Mouse (Mus musculus): Measurements from ENCODE around the gene 2310061I04Rik. TPM values are rescaled to one million over a fixed set of nuclear protein-coding genes. Genes with fewer than 3 reads are reported as not detected.

2310061I04Rik gene
- total RNA-seq (2015) (38.8 and 51.8 TPM in 2 replicates), total RNA-seq (2017) (4.5 and 7.5 TPM in 2 replicates)

- peak; percentile 72 for ATAC-seq (replicated peaks; ENCODE audit: poor library complexity)
These were observed at the start of gene 2310061I04Rik for GRCm38 (mm10) chr17:35896781-35897643. Gene 2310061I04Rik (minus strand): TSS chr17:35897431.

GRCm38 (mm10) chr17:35939941-35940340 is 42.7 kb upstream of the 2310061I04Rik start:
- no peak for ATAC-seq (replicated peaks; ENCODE audit: poor library complexity)

GRCm38 (mm10) chr17:35939108-35939507 is 41.9 kb upstream of the 2310061I04Rik start:
- ATAC-seq (replicated peaks; ENCODE audit: poor library complexity), result no peak

GRCm38 (mm10) chr17:35937700-35938348 is 40.6 kb upstream of the 2310061I04Rik start:
- peak; percentile 98 for ATAC-seq (replicated peaks; ENCODE audit: poor library complexity)

- ATAC-seq (replicated peaks; ENCODE audit: poor library complexity), result peak; percentile 64
These were observed 38.5 kb upstream of the 2310061I04Rik start for GRCm38 (mm10) chr17:35935763-35936162.

DNA sequence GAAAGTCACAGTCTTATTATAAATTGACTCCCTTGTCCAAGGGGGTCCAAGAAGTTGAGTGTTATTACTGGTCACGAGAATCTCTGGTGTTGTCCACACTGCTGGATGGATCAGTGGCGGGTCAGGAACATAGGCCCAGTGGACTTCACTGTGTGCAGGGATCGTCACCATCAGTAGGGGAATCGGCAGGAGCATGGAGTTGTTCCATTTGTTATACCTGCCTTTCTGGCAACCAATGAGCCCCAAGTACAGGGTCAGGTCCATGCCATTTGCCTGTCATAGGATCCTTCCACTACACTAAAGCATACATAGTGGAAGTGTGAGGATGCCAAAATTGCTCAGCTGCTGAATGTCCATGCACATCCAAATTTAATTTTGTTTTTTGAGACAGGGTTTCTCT is 35.4 kb upstream of the 2310061I04Rik start:
- ATAC-seq (replicated peaks; ENCODE audit: poor library complexity), result no peak

- ATAC-seq (replicated peaks; ENCODE audit: poor library complexity), result no peak
These were observed 33.4 kb upstream of the 2310061I04Rik start for GRCm38 (mm10) chr17:35930627-35931026.

- ATAC-seq (replicated peaks; ENCODE audit: poor library complexity), result no peak
These were observed 32.3 kb upstream of the 2310061I04Rik start for GRCm38 (mm10) chr17:35929534-35929933.

- ATAC-seq (replicated peaks; ENCODE audit: poor library complexity), result peak; percentile 83
These were observed 30.2 kb upstream of the 2310061I04Rik start for GRCm38 (mm10) chr17:35927471-35927870.

DNA sequence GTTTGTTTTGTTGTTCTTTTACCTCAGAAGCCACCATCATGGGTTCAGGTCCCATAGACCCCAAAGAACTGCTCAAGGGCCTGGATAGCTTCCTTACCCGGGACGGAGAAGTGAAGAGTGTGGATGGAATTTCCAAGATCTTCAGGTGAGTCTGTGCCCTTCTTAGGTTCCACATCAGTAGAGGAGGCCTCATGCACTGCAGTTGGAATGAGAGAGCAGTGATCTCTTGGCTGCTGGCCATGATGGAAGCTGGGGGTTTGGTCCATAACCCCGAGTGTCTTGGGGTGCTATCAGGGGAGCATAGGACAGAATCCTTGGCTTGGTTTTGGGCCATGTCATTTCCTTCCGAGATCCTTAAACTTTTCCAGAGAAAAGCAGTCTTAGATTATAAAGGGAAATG is 26.1 kb upstream of the 2310061I04Rik start:
- no peak for ATAC-seq (replicated peaks; ENCODE audit: poor library complexity)

DNA sequence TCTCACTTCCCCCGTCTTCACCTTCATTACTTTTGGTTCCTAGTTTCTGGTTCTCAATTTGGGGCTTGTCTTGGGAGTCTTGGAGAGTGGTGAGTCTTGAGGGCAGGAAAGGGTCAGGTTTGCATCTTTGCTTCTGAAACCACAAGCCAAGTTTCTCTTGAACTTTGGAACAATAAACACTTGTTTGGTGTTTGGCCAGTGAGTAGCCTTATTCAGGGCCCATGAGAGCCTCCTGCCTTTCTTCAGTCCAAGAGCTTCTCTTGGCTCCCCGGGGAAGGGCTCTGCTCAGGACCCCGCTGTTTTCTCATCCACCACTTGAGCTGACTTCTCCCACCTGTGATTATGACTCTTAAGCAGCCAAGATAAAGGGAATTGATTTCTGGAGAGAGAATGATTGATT is 25.3 kb upstream of the 2310061I04Rik start:
- no peak for ATAC-seq (replicated peaks; ENCODE audit: poor library complexity)

DNA sequence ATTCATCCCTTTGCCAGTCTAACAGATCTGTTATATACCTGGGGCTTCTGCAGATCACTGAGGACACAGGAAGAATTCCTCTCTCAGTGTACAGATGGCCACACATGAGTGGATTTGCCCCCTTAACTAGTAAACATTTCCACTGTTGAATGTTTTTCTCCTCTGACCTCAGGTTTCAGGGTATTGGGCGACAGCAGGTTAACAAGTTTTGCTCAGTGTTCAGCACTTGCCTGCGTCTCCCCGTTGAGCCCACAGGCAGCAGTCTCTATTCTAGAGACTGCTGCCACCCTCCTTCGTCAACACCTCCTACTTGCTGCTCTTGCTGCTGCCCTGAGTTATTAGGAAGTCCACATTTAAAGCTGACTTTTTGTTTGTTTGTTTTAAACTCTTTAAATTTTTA is 24.5 kb upstream of the 2310061I04Rik start:
- no peak for ATAC-seq (replicated peaks; ENCODE audit: poor library complexity)

GRCm38 (mm10) chr17:35920862-35921562 is 23.8 kb upstream of the 2310061I04Rik start:
- ATAC-seq (replicated peaks; ENCODE audit: poor library complexity), result no peak

DNA sequence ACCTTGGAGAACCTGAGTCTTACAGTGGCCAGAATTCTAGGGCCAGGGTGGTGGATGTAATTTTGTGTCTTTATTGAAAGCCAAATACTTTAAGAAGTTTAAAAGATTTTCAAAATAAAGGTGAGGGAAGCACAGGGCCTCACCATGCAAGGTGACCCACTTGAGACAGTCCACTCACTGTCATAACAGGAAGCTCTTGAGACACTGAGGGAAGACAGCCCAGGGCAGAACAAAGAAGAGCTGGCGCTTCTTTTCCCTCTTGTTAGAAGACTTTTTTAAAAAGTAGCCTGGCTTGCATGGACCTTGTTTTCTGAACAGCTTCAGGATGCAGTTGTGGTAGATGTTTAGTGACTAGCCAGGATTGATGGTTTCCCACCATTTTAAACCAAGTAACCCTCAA is 23.2 kb upstream of the 2310061I04Rik start:
- no peak for ATAC-seq (replicated peaks; ENCODE audit: poor library complexity)

DNA sequence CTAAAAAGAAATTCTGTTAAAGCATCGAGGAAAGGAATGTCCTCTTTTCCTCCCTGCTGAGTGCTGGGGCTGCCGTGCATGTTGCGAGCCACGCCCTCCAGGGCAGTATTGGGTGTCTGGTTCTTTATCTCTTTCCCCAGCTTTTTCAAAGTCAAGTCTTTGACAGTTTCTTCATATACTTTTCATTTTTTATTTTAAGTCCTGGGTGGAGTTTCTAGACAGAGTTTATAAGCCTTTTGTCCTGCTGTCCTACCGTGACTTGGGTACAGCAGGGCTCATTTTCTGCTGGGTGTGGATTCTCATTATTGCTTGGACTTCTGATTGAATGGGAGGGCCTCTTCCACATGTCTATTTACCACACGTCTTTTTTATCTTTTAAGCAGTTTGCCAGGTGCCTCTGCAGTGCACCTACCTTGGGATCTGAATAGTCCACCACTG is 22.7 kb upstream of the 2310061I04Rik start:
- ATAC-seq (replicated peaks; ENCODE audit: poor library complexity), result peak; percentile 5; the same call in 1 of the 2 replicates

DNA sequence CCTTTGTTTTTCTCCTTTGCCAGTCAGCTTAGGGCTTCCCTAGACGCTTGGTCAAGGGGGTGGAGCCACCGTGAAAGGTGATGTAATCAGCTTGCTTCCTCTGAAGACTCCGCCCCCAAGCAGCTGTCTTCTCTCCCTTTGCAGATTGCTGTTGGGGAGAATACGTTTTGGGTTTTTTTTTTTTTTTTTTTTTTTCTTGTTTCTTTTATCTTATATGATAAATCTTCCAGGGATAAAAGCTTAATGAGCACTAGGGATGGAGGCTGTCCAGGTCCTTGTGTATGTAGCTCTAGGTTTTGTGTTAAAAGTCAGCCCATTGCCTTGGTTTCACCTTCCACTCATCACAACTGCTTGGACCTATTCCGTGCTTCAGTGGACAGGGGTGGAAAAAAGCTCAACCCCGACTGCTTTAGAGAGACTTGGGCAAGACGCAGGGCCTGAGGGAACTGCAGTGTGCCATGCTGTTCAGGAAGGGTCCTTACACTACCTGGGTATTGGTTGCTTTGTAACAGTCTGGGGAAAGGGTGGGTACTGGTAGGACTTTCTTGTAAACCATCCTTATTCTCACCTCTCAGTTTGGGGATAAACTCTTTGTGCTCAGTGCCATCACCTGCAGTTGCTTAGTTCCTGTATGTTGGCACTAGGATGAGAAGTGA is 22.0 kb upstream of the 2310061I04Rik start:
- ATAC-seq (replicated peaks; ENCODE audit: poor library complexity), result peak; percentile 45

- no peak for ATAC-seq (replicated peaks; ENCODE audit: poor library complexity)
These were observed 21.2 kb upstream of the 2310061I04Rik start for GRCm38 (mm10) chr17:35918276-35919059.

DNA sequence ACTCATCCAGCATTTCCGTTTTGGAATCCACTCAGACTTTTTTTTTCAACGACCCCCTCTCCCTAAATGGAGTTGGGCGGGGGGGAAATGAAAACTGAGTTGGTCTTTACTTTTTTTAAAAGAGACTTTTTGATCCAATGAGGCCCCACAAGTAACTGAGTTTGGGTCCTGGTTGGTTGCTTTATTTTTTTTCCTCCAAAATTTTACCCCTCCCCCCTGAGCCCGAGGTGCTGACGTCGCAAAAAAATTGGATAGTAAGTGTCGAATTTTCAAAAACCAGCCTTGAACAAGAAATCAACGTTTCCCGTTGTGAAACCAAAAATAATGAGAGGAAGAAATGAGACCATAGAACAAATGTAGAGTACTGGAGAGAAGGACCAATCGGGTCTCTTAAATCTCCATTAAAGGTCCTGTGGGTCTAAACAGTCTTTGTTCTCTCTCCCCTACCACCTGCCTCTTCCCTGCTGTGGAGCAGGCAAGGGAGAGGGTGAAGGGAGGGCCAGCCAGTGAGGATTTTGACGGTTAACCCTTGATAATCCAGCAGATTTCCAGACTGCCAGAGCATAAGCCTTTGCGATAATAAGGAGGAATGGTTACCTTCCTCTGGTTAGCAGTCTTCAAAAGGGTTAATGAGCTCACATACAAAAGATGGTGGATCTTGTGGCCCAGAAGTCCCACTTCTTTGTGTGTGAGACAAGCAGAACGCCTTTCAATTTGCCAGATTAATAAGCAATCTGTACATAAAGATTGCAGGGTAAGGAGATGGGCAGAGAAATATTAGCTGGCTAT is 20.4 kb upstream of the 2310061I04Rik start:
- no peak for ATAC-seq (replicated peaks; ENCODE audit: poor library complexity)

- no peak for ATAC-seq (replicated peaks; ENCODE audit: poor library complexity)
These were observed 19.9 kb upstream of the 2310061I04Rik start for GRCm38 (mm10) chr17:35917143-35917462.

All from megakaryocyte progenitor cell, adult 5-6 weeks (primary cell).